Mouse (Mus musculus): ENCODE data around the gene Myo1g. TPM values are rescaled to one million over a fixed set of nuclear protein-coding genes. Genes with fewer than 3 reads are reported as not detected.

The Myo1g gene
- total RNA-seq (2021): 1 to 10 TPM in 1 of 2 experiments, under 1 TPM in 1; 0.56 to 1.0 TPM
- long read RNA-seq, experiment 1: 0 reads
- long read RNA-seq, experiment 2, partial matches to known transcripts: 0 of 1 reads
- long read RNA-seq, experiment 2, other reads (novel, unspliced or antisense): 1 of 1 reads

DNA sequence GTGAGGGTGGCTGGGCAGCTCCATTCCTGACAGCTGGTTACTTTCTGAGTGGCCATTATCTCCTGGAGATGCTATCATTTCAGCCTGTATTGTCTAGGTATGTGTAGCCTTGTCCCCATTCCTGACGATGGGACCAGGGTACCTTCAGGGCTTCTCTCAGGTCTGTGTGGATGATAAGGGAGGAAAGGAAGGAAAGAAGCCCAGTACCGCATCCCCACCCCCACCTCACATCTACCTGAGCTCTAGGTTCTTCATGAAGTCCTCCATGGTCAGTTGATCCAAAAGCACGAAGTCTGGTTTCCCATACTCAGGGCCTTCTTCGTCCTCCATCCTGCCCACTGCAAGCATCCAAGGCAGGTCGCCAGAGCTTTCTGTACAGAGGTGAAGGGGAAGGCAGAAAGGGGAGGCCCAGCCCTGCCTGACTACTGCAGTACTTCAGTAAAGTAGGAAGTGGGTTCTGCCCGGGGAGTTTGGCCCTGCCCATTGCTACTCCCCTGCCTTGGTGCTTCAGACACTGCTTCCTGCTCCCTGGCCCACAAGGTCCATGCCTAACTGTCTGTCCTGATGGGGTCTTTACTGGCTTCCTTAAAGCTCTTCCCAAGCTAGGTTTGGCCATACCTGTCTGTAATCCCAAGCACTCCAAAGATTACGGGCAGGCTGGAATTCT, at the start of gene Myo1g:
TSS of gene Myo1g (minus strand) at position 459 of the 667 bp plus-strand sequence.
- DNase-seq: no peak

DNA sequence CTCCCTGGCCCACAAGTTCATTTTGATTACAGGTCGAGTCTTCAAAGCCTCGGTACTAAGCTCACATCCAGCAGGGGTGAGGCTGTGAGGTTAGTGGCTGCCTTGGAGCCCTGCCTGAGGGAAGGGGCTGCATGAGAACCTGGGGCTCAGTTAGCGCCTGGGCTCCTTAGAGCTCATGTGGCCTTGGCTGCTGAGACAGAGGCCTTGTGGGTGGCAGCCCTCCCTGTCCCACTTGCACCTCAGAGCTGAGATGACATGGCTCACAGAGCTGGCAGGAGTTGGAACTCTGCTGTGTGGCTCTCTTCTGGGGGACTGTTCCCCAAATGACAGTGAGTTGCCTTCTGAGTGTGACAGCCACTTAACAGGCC, 48.6 kb upstream of the Myo1g start:
- no peak for DNase-seq

DNA sequence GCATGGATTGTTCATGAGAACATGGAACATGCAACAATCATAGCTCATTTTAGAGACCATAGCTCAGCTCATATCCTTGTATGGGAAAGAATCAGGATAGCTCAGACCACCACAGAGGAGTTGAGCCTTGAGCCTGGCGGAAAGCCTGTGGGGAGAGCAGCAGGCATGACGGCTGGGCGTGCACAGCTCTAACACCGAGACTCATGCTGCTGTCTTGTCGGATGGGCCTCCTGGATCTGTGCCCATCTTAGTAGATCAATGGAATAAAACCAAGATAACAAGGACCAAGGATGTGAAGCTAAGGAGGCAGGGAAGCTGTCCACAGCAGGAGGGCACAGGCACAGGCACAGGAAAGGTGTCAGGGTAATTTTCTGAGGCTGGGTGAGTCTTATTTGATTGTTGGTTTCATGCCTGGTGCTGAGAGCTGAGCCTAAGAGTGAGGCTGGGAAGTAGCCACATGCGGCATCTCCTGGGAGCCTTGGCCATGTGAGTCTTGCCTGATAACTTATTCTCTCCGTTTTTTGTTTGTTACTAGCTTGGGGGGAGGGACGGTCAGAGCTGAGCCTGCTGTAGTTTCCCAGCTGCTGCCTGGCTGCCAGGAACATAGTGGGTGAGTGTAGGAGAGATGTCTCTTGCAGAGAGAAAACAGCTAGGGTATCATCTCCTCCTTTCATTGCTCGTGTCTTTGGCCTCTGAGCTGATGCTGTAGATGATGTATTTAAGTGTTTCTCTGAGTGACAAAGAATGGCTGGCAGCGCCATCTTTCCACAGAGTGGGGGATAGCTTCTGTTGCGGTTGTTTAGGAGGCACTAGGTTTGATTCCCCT, 48.0 kb upstream of the Myo1g start:
- peak; percentile 41 for DNase-seq

DNA sequence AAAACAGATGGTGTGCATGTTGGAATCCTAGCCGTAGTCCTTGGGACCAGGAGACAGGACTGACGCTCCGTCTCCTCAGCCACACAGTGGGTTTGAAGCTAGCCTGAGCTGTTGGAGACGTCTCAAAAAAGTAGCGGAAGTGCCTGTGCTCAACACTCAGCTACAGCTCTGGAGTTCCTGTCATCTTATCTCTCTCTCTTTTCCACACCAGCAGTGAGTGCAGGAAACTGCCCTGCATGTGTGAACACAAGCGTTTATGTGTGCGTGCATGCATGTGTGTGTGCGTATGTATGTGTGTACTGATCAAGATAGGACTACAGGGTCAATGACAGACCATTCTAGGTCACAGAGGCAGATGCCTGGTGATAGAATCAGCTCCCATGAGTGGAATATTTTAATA, 47.2 kb upstream of the Myo1g start:
- DNase-seq: no peak

DNA sequence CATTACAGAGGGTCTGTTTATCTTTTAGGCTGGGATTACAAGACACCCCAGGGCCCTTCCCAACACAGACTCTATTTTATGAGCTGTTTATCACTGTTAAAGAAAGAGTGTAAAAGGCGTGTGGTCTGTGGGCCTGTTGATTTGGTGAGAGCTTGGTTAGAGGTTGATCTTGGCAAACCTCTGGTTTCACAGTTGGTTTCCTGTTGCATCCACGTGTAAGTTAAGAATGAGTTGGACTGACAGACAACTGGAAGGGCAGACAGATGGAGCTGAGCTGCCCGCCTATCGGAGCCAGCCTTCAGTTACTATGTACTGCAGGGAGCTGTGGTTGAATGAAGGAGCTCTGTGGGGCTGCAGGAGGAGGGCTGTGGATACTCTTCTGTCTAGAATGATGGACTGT, 45.7 kb upstream of the Myo1g start:
- DNase-seq: no peak

DNA sequence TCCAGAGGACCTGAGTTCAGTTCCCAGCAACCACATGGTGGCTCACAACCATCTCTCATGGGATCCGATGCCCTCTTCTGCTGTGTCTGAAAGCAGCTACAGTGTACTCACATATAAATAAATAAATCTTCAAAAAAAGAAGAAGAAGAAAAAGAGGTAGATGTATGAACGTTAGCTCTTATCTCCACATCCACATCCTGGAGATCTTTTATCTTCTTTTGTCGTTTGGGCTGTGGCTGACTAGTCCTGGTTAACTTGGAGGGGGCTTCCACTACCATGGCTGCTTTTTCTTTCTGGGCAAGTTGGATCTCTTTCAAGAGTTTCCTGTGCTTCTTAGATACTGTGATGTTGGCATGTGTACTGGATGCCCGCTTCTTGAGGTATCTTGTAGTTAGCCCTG, 42.4 kb upstream of the Myo1g start:
- no peak for DNase-seq

DNA sequence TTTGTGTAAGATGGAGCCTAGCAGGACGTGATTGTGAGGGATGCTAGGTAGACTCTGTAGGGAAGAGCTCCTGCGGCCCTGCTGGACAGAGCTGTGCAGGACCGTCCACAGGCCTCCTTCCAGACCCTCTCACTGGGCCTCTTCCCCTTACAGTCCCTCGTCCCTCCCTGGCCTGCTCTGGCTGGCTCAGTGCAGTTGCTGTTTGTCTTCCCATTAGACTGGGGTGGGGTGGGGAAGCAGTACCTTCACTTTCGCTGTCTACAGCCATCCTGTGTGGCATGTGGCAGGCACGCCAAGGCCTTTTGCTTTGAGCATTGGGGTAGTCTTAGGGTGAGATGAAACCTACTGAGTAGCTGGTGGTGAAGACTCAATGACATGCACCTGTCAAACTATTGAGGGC, 41.6 kb upstream of the Myo1g start:
- no peak for DNase-seq

DNA sequence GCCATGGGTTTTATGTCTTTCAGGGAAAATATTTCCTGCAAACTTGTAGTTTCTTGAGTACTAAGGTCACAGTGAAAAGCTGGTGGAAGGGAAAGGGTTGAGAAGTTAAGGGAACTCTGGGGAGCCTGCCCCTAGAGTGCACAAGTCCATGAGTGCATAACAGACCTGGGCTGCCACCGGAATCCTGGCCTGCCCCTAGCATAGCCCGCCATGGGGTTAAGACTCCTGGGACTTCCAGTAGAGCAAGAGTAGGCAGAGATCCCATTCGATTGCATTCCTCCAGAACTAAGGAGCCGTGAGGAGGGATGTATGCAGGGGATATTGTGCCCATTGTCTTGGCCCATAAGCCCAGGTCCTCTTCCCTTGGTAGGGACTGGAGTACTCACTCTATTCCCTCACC, 40.7 kb upstream of the Myo1g start:
- no peak for DNase-seq

DNA sequence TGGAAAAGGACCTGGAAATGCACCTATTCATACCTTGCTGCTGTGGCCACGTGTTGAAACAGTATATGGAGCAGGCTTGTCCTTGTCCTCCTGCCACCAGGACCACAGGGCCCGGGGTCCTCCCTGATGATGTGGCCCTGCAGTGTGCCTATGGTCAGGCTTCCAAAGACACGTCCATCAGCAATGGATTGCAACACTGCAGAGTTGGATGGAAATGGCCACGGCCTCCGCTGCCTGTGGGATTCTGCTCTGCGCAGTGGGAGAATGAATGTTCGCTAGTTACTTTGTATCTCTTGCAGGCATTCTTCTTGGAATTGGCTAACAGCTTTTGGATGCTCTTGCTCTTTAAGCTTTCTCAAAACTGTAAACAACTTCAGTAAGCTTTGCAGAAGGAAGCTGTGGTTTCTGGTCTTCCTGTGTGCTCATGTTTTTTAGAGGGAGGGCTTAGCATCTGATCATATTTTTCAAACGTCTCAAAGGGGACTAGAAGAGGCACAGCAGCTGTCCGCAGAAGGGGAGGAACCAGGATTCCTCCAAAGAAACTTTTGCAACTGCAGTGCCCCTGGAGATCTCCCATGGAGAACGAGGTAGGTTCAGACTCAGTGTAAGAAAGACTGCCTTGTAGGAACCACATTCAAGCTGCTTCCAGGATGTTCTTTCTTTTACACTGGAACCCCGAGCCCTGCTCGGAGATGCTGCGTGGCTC, 40.0 kb upstream of the Myo1g start:
- DNase-seq: peak; percentile 23

DNA sequence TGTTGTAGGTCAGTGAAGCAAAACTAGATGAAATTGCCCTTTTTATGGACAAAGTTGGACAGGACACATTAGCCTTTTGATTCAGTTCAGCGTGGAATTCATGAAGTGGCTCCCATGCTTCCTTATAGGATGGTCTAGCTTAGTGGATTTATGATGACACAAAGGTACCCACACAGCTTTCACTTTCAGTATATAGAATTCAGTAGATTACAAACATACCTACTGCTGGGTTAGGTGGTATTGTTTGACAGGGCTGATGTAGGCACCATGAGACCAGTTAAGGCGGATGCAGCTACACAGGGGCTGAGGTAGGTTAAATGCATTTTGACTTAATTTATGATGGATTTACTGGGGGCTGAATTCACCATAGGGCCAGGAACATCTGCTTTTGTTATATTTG, 39.2 kb upstream of the Myo1g start:
- DNase-seq: no peak

DNA sequence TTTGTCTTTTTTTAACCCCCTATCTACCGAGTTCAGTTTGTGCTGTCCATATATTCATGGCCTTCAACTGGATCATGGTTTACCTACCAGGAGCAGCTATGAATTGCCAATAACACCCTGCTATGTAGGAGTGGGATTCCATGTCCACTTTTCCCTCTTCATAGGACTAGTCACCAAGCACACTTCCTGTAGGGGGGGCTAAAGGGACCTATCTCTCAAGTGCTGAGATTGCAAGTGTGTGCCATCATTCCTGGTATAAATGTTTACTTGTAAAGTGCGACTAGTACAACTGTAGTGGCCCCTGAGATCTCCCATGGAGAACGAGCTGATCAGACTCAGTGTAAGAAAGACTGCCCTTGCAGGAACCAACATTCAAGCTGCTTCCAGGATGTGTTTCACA, 37.5 kb upstream of the Myo1g start:
- DNase-seq: no peak

DNA sequence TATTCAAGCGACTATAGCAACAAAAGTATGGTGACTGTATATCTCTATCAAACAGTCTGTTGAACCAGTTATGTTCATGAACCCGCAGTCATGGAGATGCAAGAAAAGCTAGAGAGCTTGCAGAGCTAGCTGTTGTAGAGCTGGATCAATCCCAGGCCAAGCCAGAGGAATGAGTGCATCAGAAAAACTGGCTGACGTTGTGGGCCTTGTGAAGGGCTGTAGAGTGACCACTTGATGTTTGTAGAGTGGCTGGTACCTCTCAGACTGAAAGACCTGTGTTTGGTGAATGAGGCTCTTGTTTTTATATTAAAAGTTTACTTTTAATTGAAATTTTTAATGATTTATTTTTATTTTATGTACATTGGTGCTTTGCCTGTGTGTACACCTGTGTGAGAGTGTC, 29.4 kb upstream of the Myo1g start:
- DNase-seq: no peak

DNA sequence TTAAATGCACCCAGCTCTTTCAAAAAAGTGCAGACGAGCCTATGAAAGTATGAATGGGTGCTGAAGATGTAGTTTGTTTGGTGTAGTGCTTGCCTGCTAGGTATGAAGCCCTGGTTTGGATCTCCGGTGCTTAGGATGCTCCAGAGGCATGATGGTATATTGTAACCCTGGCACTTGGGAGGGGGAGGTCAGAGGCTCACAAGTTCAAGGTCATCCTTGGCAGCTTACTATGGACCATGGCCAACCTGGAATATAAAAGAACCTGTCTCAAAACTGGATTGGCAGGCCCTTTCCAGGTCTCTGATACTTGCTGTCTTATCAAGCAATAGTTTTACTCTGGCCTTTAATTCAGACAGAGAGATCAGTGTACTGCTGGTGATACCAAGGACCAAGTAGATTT, 29.0 kb upstream of the Myo1g start:
- no peak for DNase-seq

DNA sequence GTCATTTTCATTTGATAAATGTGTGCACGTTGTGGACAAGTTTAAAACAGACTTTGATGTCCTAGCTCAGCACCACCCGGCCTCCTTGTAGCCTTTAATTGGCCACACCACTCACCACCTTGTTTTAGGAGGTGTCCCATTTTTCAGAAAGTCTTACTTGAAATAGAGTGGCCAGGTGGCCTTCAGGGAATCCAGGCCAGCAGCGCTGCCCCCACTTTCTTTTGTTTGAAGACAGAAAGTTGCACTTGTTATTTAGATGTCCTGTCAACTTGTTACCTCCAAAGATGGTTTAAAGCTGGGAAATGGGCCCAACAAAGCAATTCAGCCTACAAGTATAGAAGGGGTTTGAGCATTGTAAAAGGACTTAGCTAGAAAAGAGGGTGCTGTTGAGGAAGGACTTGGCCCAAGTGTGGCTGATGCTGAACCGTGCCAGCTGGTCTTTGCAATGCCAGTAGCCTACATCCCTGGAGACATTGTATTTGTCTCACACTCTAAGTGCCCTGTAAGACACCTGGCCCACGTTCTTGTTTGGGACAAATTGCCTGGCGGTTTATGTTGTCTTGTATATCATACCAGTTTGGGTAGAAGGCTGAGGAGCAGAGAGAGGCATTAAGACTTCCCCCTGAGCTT, 27.0 kb upstream of the Myo1g start:
- no peak for DNase-seq

DNA sequence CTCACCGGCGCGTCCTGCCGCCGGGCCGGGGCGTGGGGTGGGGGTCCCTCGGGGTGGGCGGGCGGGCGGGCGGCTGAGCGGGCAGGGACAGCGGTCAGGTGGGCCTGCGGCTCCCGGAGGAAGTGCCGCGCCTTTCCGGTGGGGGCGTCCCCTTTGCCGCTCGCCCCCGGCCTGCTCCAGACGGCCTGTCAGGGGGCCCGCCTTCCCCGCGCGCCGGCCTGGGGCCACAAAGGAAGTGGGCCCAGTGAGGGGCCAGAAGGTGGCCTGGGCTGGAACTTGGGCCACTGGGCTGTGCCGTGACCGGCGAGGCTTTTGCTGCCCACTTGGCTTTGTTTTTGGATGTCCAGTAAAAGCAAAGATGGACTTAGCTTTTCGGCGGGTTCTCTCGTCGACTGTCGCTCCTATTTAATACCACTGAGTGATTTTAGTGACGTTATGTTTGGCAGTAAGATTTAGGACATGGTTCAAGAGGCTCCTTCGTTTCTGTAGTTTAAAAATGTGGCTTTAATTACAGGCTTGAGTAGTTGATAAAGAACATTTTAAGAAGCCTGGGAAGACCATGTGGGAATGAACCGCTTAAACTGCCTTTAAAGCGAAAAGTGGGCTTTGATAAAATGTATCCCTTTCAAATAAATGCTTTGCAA, 26.4 kb upstream of the Myo1g start:
- peak; percentile 78 for DNase-seq

DNA sequence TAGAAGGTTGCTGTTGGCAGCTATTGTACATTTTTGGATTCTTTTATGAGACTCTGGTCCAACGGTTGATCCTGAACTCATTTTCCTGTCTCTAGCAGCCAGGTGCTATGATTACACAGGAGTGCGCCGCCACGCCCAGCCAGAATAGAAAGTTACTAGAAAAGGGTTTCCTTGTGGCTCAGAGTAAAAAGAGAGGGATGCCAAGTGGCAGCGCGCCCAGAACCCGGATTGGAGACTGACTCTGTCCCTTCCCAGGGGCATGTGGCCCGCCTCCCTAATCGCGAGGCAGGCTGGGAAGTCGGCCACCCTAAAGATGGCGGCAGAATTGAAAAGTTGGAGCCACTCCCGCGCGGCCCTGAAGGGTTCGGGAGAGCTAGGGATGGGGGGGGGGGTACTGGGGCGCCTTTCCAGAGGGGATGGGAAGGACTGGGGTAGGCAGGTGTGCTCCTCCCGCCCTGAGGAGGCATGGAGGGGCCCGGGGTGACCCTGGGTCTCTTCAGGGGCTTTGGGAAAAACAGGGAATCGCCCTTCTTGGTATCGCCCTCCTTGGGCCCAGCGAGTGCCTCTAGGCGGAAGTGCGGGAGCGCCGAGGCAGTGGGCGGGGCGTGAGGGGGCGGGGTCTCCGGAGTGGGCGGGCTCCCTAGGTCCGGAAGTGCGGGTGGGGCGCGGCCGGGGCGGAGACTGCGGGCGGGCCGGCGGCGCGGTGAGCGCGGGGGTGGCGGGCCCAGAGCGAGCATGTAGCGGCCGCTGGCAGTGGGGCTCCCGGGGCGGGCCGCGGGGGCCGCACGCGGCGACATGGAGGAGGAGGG, 25.6 kb upstream of the Myo1g start, which contains the start of gene Ccm2:
TSS of gene Ccm2 (plus strand) at position 683 of the 809 bp plus-strand sequence.
- peak; percentile 94 for DNase-seq

DNA sequence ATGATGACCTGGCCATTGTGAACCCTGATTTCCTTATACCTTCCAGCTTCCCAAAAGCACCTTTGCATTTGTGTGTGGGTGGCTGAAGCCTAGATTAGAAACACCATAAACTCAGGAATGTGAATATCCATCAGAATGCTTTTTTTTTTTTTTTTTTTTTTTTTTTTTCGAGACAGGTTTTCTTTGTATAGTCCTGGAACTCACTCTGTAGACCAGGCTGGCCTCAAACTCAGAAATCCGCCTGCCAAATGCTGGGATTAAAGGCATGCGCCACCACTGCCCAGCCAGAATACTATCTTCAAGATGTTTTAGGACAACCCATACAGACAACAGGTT, 25.1 kb upstream of the Myo1g start:
- DNase-seq: no peak

DNA sequence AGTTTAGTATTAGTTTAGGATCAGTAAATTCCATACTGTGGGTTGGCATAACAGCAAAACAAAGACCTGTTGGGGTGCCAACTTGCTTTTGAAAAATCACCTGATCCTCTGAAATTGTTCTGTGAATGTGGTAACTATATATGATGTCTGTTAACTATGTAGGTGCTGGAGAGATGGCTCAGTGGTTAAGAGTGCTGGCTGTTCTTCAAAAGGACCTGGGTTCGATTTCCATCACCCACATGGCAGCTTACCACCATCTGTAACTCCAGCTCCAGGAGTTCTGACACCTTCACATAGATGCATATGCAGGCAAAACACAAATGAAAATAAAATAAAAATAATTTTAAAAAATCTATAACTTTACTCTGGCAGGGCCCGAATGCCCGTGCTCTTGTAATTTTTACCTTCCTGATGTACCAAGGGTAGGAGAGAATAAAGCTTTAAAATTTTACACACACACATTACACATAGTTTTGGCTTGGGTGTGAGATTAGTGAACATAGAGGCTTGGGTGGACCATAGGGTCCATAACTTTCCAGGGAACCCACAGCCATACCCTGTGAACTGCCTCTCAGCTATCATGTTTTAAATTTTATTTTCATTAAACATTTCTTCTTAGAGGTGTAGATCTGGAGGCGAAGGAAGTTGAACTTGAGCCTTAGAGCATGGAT, 24.6 kb upstream of the Myo1g start:
- DNase-seq: no peak

DNA sequence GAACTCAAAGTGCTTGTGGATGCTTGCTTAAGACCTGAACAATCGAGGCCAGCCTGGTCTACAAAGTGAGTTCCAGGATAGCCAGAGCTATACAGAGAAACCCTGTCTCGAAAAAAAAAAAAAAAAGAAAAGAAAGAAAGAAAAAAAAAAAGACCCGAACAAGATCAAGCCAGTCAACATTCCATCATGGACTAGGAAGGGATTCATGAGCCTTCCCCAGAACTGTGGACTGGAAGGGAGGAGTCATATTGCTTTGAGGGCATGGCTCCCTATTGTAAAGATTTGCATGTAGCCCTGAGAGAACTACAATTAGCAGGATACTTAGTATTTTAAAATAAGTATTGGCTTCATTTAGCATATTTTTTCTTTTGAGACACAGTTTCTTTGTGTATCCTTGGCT, 23.9 kb upstream of the Myo1g start:
- no peak for DNase-seq

DNA sequence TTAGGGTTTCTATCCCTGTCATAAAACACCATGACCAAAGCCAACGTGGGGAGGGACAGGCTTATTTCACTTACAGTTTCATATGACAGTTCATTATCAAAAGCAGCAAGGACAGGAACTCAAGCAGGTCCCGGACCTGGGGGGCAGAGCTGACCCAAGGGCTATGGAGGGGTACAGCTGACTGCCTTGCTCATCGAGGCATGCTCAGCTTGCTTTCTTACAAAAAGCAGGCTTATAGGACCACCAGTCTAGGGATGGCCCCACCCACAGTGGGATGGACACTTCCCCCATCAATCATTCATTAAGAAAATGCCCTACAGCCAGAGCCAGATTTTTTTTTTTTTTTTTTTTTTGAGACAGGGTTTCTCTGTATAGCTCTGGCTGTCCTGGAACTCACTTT, 10.0 kb upstream of the Myo1g start:
- DNase-seq: no peak

DNA sequence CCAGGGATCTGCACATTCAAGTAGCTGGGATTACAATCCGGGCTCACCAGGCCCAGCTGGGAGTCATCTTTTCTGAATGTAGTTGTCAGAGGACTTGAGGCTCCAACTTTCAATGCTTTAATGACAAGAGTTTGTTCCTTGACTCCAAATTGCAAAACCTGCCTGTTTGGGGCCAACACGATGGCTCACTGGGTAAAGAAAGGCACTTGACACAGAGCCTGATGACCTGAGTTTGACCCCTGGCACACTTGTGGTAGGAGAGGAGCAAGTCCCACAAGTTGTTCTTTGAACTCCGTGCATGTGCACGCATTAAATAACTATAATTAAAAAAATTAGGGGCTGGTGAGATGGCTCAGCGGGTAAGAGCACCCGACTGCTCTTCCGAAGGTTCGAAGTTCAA, 9.2 kb upstream of the Myo1g start:
- DNase-seq: no peak
